Mouse (Mus musculus): Measurements from ENCODE around the gene Dusp10.

DNA sequence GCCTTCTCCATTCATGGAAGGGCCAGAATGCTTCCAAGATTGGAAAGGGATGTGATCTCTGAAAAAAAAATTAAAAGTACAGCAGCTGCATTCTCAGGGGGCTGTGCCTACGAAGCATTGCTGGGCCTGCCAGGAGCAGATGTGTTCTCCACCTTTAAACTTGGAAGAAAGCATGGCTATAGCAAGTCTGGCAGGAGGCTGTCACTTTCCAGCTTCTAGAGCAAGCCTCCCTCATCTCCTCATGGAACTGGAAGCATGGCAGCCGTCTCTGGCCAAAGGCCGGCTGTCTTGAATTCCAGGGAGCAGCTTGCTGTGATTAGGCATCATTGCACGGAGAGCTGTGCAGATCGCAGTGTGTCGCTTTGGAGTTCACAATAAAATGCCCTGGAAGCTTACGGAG lies 104.5 kb downstream of the Dusp10 start:
- TF ChIP-seq TAL1 (IDR thresholded peaks at IDR 0.05; ENCODE audit: low read length): no peak
- no peak for TF ChIP-seq GATA1 (IDR thresholded peaks at IDR 0.05; ENCODE audit: low read length)

All from erythroblast, embryonic 14.5 days (primary cell).